Mouse (Mus musculus) MEL-GATA-1-ER (cell line): ENCODE measurements at regions not wholly inside any gene's neighbourhood (a gene's known extent, or its start where the extent isn't known, plus 50 kb on each side); places are given as distances from the start of the nearest gene placed in this dataset.

Experiments used
- DNase-seq: peaks from one replicate; pipeline ENCODE4 v3.0.0-alpha.2; 2012; ENCODE audit warnings: low read depth; ENCODE audit errors: extremely low read depth

DNA sequence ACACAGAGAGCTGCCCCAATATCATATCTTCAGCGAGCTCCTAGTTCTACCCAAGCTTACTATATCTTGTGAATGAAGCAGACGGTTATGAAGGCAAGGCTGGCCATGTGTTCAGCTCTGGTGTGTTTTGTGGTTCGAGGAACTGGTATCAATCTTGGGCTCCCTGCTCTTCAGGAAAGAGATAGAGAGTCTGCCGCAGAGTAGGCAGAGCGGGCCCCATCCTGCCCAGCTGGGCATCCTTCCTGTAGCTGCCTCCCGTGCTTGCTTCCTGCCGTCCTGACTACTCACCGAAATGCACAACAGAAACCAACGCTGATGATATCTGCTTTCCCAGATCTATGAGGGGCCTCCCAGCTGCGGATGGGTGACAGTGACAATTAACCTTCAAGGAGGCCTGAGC is 60.3 kb downstream of the Snrpe start:
- DNase-seq = peak; percentile 18

DNA sequence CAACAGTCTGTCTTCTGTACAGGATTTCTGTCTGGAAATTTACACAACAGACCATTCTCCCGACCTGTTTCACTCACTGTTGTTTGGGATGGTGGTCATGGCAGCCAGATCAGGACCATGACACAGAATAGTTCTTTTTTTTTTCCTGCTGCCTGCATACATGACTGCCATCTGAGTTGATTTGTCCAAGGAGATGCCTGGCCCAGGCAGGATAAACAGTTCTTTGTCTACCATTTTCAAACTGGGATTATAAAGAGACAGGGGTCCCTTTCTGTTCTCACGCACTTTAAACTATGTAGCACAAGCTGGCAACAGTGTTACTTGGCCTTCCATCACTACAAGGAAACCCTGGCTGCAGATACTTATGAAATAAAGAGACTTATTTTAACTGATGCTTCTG is 61.1 kb downstream of the Snrpe start:
- no peak for DNase-seq

DNA sequence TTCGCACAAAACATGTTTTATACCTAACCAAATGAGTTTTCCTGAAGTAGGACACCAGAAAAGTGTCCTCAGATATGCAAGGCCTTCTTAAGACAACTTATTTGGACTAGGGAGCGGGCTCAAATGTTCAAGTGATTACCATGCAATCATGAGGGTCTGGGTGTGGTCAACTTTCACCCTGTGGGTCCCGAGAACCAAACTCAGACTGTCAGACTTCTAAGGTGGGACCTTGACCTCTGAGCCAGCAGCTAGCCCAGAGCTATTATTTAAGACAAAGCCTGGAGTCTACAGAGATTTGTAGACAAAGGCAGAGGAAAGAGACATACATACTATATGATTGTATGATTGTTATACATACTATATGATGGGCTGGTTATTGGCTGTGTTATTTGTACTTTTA is 62.5 kb downstream of the Snrpe start:
- DNase-seq = no peak

DNA sequence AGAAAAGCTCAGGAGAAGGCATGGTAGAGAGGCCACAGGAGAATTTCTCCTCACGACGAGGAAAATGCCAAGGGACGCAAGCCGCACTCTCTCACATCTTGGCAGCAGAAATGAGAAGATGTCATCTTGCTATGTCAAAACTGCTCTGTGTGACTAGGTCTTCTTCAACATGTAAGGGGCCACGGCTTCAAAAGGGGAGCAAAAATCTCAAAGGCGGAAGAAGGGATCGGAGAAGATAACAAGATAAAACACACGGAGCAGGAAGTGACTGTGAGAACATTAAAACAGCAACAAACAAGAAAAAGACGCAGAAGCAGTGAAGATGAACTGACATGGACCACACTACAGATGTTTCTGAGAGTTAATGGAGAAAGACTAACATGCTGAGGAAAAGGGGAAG is 65.1 kb downstream of the Snrpe start:
- peak; percentile 13 for DNase-seq

DNA sequence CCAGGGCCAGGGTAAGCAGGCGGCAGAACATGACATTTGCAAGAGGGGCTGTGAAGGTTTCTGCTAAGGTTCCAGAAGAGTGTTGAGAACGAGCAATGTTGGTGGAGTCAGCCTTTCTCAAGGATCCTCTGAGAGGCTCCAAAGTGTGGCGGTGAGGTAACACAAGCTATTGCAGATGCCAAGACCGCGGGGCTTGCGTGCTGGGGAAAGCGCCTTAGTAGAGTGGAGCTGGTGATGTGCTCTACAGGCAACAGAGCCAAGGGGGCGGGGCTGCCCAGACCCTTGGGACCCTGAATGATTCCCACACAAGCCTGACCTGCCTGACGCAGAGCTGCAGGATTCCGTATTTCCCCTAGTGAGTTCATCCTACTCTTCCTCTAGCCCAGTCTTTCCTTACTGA is 66.3 kb downstream of the Snrpe start:
- no peak for DNase-seq

DNA sequence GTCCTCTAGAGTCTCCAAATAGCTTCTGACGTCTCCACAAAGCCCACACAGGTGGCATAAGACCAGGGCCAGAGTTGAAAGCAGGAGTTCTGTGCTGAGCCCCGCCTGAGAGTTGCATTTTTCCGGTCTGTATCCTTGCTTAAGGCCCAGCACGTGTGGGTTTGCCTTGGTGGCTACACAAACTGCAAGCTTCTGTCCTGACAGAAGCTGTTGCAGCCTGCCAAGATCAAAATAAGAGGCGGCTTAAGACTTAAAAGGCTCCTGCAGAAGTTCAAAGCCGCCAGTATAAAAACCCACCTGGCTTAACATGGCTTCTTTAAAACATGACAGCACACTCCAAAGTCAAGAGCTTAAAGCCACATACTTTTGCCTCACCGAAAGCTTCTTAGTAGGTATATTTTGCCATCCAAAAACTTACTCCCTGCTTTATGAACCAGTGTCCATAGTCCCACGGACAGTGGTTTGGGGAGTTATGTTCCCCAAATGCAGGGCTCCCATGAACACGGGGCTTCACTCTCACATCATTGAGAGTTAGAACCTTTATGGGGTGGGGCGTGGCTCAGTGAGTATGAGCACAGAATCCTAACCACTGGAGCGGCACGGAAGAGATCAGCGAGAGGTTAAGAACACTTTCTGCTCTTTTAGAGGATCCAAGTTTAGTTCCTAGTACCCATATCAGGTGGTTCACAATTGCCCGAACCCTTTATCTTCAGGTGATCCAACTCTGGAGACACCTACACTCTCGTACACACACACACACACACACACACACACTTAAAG is 67.9 kb downstream of the Snrpe start:
- DNase-seq = no peak

DNA sequence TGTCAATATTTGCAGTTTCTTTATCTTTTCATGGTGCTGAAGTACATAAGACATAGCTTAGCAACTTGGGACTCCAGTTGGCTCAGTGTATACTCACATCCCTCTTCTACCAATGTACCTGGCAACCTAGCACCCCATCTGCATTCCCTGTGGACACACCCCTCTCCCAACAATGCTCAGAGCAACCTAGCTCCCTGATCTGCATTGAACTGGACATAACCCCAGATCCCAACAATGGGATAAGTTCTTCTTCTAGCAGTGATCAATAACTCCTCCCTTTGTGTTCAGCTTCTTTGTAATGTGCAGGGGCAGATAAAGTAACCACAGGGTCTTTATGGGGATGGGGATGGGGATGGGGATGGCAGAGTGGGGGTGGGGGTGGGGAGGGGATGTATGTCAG is 79.4 kb downstream of the Snrpe start:
- no peak for DNase-seq

DNA sequence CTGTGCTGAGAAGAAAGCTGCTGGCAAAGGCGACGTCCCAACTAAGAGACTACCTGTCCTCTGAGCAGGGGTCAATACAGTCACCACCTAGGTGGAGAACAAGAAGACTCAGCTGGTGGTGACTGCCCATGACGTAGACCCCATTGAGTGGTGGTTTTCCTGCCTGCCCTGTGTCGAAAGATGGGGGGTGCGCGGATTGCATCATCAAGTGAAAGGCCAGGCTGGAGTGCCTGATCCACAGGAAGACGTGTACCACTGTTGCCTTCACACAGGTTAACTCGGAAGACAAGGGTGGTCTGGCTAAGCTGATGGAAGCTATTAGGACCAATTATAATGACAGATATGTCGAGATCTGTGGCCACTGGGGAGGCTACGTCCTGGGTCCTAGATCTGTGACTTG is 80.3 kb downstream of the Snrpe start:
- DNase-seq = no peak

DNA sequence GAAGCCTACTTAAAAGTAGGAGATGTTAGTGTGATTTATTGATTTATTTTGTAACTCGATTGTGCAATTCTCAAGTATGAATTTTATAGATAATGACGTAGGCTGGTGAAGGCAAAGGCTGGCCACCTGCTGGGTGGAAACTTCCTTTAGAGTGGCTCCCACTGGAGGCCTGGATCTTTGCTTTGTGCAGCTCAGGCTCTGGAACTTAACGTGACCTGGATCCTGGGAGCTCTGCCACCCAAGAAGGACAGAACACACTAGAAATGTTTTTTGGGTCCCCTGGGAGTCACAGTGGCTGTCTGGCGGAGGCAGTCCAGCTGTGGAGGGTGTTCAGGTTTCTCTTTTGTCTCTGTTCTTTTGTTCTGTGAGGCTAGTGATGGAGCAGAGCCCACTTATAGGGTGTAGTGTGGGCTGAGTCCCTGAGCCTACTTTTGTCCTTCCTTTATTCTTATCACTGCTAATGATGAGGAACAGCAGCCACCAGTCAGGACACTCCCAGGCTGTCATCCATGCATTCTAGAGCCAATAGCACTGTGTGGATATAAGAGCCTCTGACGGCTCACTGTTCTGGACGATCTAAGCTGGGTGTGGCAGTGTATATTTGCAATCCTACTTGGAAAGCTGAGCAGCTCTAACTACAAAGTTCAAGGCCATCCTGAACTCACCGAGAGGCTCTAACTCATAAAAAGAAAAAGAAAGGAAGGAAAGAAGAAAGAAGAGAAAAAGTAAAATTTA is 82.3 kb downstream of the Snrpe start:
- no peak for DNase-seq

DNA sequence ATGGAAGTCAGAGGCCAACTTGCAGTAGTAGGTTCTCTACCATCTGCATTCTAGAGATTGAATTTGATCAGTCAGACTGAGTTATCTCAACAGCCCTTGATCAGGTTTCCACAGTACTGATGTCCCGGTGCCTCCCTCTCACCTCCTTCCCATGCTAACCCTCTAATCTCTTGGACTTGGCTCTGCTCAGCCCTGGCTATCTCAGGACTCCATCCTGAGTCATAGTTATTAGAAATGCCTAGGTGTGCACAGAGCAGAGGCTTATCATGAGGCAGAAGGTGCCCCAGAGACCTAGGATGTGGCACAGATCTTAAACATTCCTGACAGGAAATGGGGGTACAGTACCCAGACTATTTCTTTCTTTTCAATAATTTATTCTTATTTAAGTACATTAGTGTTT is 87.3 kb downstream of the Snrpe start:
- no peak for DNase-seq

DNA sequence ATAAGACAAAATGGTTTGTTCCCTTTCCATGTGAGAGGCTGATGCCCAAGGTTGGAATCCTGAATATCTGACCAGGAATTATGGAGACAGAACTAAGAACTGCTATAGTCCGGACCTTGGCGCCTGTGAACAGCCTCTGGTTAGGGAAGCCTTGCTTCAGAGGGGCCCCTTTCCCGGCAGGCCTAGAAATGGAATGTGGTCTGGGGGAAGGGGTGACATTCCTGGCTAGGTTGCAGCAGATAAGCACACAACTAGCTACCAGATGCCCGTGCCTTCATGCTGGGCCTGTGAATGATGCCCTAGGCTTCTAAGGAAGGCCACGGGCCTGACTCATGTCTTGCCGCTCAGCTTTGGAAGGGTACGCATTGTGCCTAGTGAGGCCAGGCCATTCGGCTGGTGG is 89.4 kb downstream of the Snrpe start:
- no peak for DNase-seq

DNA sequence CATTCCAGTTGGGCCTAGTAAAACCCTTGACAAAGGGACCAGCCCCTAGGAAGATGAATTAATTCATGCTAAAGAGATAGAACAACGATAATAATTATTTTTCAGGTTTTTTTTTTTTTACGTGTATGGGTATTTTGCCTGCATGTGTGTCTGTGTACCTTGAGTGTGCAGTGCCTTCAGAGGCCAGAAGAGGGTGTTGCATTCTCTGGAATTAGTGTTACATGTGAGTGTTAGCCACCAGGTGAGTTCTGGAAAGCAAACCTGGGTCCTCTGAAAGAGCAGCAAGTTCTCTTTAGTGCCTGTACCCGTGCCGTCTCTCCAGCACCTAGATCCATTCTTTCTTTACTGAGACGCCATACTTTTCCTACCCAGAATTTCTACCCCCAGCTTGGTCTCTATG is 92.8 kb upstream of the Sox13 start:
- DNase-seq = no peak

DNA sequence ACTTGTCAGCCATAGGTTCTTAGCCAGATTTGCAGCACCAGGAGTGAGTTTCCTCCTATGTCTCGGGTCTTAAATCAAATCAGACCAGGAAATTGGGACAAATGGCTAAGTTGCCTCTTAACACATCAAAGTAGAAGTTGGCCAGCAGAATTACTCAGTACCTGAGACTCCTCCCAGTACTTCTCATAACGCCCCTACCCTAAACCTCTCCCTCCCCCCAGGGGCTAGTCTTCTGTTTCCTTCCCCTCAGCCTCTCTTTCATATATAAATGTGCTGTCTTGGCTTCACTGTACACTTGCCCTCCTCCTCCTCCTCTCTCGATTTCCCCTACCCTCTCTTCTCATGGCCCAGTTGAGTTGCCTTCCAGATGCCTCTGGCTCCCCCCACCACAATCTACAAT is 79.9 kb upstream of the Sox13 start:
- DNase-seq = no peak

DNA sequence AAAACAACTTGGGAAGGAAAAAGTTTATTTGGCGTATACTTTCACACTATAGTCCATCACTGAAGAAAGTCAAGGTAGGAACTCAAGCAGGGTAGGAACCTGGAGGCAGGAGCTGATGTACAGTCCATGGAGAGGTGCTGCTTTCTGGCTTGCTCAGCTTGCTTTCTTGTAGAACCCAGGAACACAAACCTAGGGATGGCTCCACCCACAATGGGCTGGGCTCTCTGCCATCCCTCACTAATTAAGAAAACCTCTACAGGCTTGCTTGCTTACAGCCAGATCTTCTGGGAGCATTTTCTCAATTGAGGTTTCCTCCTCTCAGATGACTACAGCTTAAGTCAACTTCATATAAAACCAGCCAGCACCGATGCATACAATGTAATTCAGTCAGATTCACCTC is 79.2 kb upstream of the Sox13 start:
- DNase-seq = no peak

DNA sequence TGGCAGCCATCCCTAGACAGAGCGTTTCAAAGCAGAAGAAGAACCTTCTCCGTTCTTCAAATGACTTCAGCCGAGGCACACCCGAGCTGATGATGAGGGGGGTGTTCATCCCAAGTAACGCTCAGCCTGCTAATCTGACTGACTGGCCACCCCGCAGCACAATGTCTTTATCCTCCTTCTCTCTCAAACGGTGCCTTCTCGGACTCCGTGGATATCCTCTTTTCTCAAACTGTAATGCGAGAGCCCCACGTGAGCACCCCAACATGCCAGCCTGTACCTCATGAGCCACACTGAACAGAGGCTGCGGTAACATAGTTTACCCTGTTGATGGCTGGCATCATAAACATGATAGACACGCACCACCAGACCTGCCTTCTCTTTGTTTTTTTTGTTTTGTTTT is 76.8 kb upstream of the Sox13 start:
- no peak for DNase-seq

DNA sequence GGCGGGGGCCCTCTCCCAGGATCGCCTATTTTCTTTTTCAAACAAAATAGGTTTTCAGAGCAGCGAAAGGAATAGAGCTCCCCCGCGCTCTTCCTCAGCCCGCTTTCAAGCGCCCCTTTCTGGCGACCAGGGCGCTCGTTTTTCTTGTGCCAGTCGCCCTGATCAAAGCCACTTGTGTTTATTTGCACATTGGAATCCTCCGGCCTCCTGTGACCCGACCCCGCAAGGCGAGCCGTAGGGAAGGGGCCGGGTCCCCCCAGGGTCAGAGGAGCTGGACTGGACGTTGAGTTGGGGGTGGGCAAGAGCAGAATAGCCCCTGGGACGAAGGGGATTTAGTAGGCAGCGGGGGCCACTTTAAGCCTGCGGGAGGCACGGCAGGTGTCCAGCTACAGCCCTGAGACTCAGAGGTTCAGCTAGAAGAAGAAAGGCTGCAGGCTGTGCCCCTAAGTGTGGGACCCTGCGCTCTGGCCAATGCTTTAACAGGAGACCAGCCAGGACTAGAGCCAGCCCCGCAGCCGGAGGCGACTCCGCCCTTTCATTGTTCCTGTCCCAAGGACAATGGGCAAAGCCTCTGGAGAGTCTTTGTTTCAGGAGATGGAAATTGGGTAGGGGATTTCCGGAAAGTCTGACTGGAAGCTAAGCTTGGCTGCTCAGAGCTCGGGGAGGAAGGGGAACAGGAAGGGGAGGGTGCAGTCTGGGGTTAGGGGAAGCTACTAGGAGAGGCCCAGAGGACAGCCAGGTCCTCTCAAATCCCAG is 69.0 kb upstream of the Sox13 start:
- no peak for DNase-seq

DNA sequence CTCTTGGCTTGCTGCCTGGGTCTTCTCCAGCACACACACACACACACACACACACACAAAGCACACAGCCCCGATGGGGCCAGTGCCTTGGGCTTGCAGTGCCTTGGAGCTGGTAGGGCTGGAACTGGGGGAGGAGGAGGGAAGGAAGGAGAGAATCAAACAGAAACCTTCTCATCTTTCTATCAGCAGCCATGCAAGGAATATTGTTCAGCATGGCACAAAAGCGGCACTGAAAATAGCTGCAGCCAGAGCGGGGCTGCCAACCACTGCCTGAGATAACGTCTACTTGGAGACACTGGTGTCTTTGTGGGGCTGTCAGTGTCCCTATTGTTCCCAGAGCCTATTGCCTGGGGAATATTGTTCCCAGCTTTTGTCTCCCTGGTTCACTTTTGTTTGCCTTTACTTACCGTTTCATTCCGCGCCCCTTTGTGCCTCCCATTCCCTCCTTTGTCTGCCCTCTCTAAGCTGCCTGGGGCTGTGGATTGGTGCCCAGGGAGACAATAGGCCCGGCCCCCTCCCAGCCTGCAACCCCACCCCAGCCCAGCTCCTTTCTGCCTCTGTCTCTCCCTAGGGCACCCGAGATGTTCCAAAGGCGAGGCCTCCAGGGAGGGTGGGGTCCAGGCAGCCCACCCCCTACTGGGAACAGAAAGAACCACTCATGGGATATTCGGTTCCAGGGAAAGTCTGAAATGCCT is 68.3 kb upstream of the Sox13 start:
- no peak for DNase-seq

DNA sequence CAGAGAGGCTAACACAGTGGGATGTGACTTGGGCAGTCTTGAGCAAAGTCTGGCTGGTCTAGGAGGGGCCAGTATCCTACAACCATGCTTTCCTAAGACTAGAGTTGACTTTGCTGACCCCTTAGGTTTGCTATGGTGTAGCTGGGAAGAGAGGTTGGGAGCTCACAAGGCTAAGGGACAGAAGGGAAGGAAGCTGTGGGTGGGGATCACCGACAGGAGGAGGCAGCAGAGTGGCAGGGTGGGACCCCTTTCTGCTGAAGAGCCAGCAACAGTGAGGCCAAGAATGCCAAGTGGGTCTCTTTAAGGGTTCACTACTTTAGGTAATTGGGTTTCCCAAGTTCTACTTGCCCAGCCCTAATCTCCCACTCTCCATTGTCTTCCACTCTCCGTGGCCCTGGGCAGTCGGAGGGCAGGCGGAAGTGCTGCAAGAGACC is 67.7 kb upstream of the Sox13 start:
- DNase-seq = no peak

DNA sequence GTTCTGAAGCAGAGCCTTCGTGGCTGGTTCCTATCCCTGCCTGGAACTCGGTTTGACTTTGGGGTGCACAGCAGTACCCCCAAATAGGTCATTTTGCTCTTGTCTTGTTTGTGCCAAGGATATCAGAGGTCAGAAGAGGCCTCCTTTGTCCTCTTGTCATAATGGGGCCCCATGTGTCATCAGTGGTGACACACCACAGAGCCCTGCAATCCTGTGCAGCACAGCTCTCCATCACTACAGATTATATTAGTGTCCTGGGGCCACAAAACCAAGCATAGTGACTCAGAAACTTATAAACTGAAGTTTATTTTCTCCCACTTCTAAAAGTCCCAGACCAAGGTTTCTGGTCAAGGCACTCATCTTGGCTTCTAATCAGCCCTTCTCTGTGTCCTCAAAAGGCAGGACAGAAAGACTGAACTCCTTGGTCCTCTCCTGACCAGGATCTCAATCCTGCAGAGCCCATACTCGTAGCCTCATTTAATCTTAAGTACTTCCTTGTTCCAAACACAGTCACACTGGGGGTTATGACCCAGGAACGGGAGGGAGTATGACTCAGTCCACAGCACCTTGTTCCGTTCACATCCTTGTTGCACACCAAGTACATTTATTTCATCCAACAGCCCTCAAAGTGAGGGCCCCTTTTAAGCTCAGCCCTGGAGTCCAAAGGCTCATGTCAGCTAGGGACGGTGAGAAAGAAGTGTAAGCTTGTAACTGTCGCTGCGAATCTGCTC is 63.2 kb upstream of the Sox13 start:
- DNase-seq = no peak

DNA sequence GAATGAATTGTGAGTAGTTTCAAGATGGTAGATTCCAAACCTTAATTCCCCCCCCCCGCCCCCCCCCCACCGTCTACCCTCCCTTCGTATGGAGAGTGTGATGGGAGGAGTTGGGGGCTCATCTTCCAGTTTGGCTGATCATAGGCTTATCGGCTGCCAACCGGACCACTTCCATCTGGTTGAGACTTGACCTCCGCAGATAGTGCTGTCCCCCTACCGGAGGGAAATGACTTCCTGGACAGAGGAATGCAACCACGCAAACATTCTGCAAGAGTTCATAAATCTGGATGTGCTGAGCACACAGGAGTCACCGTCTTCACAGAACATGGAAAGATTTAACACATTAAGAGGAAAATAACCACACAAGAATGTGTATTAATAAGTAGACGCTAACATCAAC is 62.2 kb upstream of the Sox13 start:
- no peak for DNase-seq

DNA sequence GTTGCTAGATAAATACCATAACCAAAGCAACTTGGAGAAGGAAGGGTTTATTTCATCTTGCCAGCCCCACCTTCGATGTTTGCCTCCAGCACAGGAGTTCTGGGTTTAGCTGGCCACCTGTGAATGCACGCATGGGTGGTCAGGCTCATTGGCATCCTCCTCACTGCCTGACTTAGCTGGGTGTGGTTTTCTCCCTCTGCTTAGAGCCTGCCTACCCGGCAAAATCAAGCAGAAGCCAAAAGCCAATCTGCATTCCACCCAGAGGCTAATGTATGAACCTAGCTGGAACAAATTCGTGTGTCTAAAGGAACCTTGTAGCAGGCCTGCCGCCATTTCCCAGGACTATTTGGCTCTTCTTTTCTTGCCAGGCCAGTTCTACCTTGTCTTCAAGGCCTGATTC is 58.7 kb upstream of the Sox13 start:
- no peak for DNase-seq
